Mouse (Mus musculus): ENCODE measurements around the gene Fads2. TPM values are rescaled to one million over a fixed set of nuclear protein-coding genes. Genes with fewer than 3 reads are reported as not detected.

Gene Fads2
- polyA plus RNA-seq, 1 experiment from 2014 or later: 57.0 TPM

GRCm38 (mm10) chr19:10062292-10062691 lies 39.3 kb downstream of the Fads2 start:
- no peak overlapping the region for H3K4me3 ChIP-seq (ENCODE audit: low read depth, low read length)
- H3K4me2 ChIP-seq (ENCODE audit: low read depth, severe bottlenecking): no peak overlapping the region
- no peaks in the 10 kb centered on the region for H3K9me3 ChIP-seq (ENCODE audit: control insufficient read depth, low read length)
- DNase-seq (ENCODE audit: low spot score): no peak
- peaks cover 33% of the 10 kb centered on the region for H3K36me3 ChIP-seq (ENCODE audit: control insufficient read depth, insufficient read depth, low read length)
- peaks cover 4% of the 10 kb centered on the region; the same call in 1 of the 2 replicates for H3K4me1 ChIP-seq (ENCODE audit: control insufficient read depth, insufficient read depth, low read length)
- WGBS: 90% methylated on average over 8 of the region's 8 CpGs
- H3K9ac ChIP-seq (ENCODE audit: low read length): no peak overlapping the region
- ATAC-seq (ENCODE audit: insufficient number of reproducible peaks, low FRiP score, low TSS enrichment, low read depth): no peak
- H3K27ac ChIP-seq (replicated peaks; ENCODE audit: low read depth, low read length): no peak overlapping the region
- H3K27me3 ChIP-seq (ENCODE audit: control insufficient read depth, insufficient read depth, low read length): no peaks in the 10 kb centered on the region

- no peak for DNase-seq (ENCODE audit: low spot score)
- 88% methylated on average over 2 of the region's 2 CpGs for WGBS
Measured at GRCm38 (mm10) chr19:10061624-10062023, 39.9 kb downstream of the Fads2 start.

GRCm38 (mm10) chr19:10060783-10061590 lies 40.6 kb downstream of the Fads2 start:
- Histone ChIP-seq H3K4me2 (ENCODE audit: low read depth, severe bottlenecking) (no peak overlapping the region), H3K27me3 (ENCODE audit: control insufficient read depth, insufficient read depth, low read length) (no peaks in the 10 kb centered on the region), H3K9me3 (ENCODE audit: control insufficient read depth, low read length) (no peaks in the 10 kb centered on the region), H3K4me3 (ENCODE audit: low read depth, low read length) (no peak overlapping the region), H3K9ac (ENCODE audit: low read length) (no peak overlapping the region), H3K4me1 (ENCODE audit: control insufficient read depth, insufficient read depth, low read length) (peaks cover 4% of the 10 kb centered on the region; the same call in 1 of the 2 replicates), H3K27ac (replicated peaks; ENCODE audit: low read depth, low read length) (no peak overlapping the region), H3K36me3 (ENCODE audit: control insufficient read depth, insufficient read depth, low read length) (peaks cover 23% of the 10 kb centered on the region)
- DNase-seq (ENCODE audit: low spot score) (no peak), ATAC-seq (ENCODE audit: insufficient number of reproducible peaks, low FRiP score, low TSS enrichment, low read depth) (no peak)
- 60% methylated on average over 8 of the region's 8 CpGs for WGBS

More at GRCm38 (mm10) chr19:10061624-10062023, 39.9 kb downstream of the Fads2 start:
- no peak overlapping the region for H3K27ac ChIP-seq (replicated peaks; ENCODE audit: low read depth, low read length)
- H3K27me3 ChIP-seq (ENCODE audit: control insufficient read depth, insufficient read depth, low read length): no peaks in the 10 kb centered on the region
- H3K4me2 ChIP-seq (ENCODE audit: low read depth, severe bottlenecking): no peak overlapping the region
- ATAC-seq (ENCODE audit: insufficient number of reproducible peaks, low FRiP score, low TSS enrichment, low read depth): no peak
- no peak overlapping the region for H3K4me3 ChIP-seq (ENCODE audit: low read depth, low read length)
- peaks cover 29% of the 10 kb centered on the region for H3K36me3 ChIP-seq (ENCODE audit: control insufficient read depth, insufficient read depth, low read length)
- peaks cover 4% of the 10 kb centered on the region; the same call in 1 of the 2 replicates for H3K4me1 ChIP-seq (ENCODE audit: control insufficient read depth, insufficient read depth, low read length)
- H3K9me3 ChIP-seq (ENCODE audit: control insufficient read depth, low read length): no peaks in the 10 kb centered on the region
- H3K9ac ChIP-seq (ENCODE audit: low read length): no peak overlapping the region

GRCm38 (mm10) chr19:10059911-10060567 lies 41.5 kb downstream of the Fads2 start:
- Histone ChIP-seq H3K4me3 (ENCODE audit: low read depth, low read length) (no peak overlapping the region), H3K36me3 (ENCODE audit: control insufficient read depth, insufficient read depth, low read length) (peaks cover 14% of the 10 kb centered on the region), H3K27me3 (ENCODE audit: control insufficient read depth, insufficient read depth, low read length) (no peaks in the 10 kb centered on the region), H3K9ac (ENCODE audit: low read length) (no peak overlapping the region), H3K27ac (replicated peaks; ENCODE audit: low read depth, low read length) (no peak overlapping the region), H3K4me2 (ENCODE audit: low read depth, severe bottlenecking) (no peak overlapping the region), H3K4me1 (ENCODE audit: control insufficient read depth, insufficient read depth, low read length) (peaks cover 4% of the 10 kb centered on the region; the same call in 1 of the 2 replicates), H3K9me3 (ENCODE audit: control insufficient read depth, low read length) (no peaks in the 10 kb centered on the region)
- peak; percentile 52 for DNase-seq (ENCODE audit: low spot score)
- no peak; the same call in 1 of the 2 replicates for ATAC-seq (ENCODE audit: insufficient number of reproducible peaks, low FRiP score, low TSS enrichment, low read depth)
- 56% methylated on average over 10 of the region's 10 CpGs for WGBS

- 68% methylated on average over 9 of the region's 9 CpGs for WGBS
- no peak for ATAC-seq (ENCODE audit: insufficient number of reproducible peaks, low FRiP score, low TSS enrichment, low read depth)
- peaks cover 9% of the 10 kb centered on the region for H3K36me3 ChIP-seq (ENCODE audit: control insufficient read depth, insufficient read depth, low read length)
Measured at GRCm38 (mm10) chr19:10058876-10059427, 42.6 kb downstream of the Fads2 start.

GRCm38 (mm10) chr19:10058352-10058825 lies 43.2 kb downstream of the Fads2 start:
- no peaks in the 10 kb centered on the region; the same call in 1 of the 2 replicates for H3K9me3 ChIP-seq (ENCODE audit: control insufficient read depth, low read length)
- ATAC-seq (ENCODE audit: insufficient number of reproducible peaks, low FRiP score, low TSS enrichment, low read depth) (no peak), DNase-seq (ENCODE audit: low spot score) (no peak)
- H3K4me2 ChIP-seq (ENCODE audit: low read depth, severe bottlenecking): no peak overlapping the region
- H3K27me3 ChIP-seq (ENCODE audit: control insufficient read depth, insufficient read depth, low read length): no peaks in the 10 kb centered on the region
- peaks cover 4% of the 10 kb centered on the region; the same call in 1 of the 2 replicates for H3K4me1 ChIP-seq (ENCODE audit: control insufficient read depth, insufficient read depth, low read length)
- H3K27ac ChIP-seq (replicated peaks; ENCODE audit: low read depth, low read length): no peak overlapping the region
- 83% methylated on average over 1 of the region's 1 CpGs for WGBS
- no peak overlapping the region for H3K4me3 ChIP-seq (ENCODE audit: low read depth, low read length)
- peaks cover 5% of the 10 kb centered on the region for H3K36me3 ChIP-seq (ENCODE audit: control insufficient read depth, insufficient read depth, low read length)
- H3K9ac ChIP-seq (ENCODE audit: low read length): no peak overlapping the region

More at GRCm38 (mm10) chr19:10058876-10059427, 42.6 kb downstream of the Fads2 start:
- Histone ChIP-seq H3K9me3 (ENCODE audit: control insufficient read depth, low read length) (no peaks in the 10 kb centered on the region), H3K4me3 (ENCODE audit: low read depth, low read length) (no peak overlapping the region), H3K4me2 (ENCODE audit: low read depth, severe bottlenecking) (no peak overlapping the region), H3K27me3 (ENCODE audit: control insufficient read depth, insufficient read depth, low read length) (no peaks in the 10 kb centered on the region), H3K4me1 (ENCODE audit: control insufficient read depth, insufficient read depth, low read length) (peaks cover 4% of the 10 kb centered on the region; the same call in 1 of the 2 replicates), H3K27ac (replicated peaks; ENCODE audit: low read depth, low read length) (no peak overlapping the region), H3K9ac (ENCODE audit: low read length) (no peak overlapping the region)
- DNase-seq (ENCODE audit: low spot score): no peak

- WGBS: 63% methylated on average over 11 of the region's 11 CpGs
- no peak overlapping the region for H3K27ac ChIP-seq (replicated peaks; ENCODE audit: low read depth, low read length)
- ATAC-seq (ENCODE audit: insufficient number of reproducible peaks, low FRiP score, low TSS enrichment, low read depth): no peak
- no peak for DNase-seq (ENCODE audit: low spot score)
- no peaks in the 10 kb centered on the region for H3K27me3 ChIP-seq (ENCODE audit: control insufficient read depth, insufficient read depth, low read length)
- no peak overlapping the region for H3K4me2 ChIP-seq (ENCODE audit: low read depth, severe bottlenecking)
- H3K36me3 ChIP-seq (ENCODE audit: control insufficient read depth, insufficient read depth, low read length): peaks cover 4% of the 10 kb centered on the region; the same call in 1 of the 2 replicates
- H3K4me3 ChIP-seq (ENCODE audit: low read depth, low read length): no peak overlapping the region
- no peaks in the 10 kb centered on the region; the same call in 1 of the 2 replicates for H3K9me3 ChIP-seq (ENCODE audit: control insufficient read depth, low read length)
- no peak overlapping the region for H3K9ac ChIP-seq (ENCODE audit: low read length)
- H3K4me1 ChIP-seq (ENCODE audit: control insufficient read depth, insufficient read depth, low read length): peaks cover 4% of the 10 kb centered on the region; the same call in 1 of the 2 replicates
Measured at GRCm38 (mm10) chr19:10057486-10058351, 43.8 kb downstream of the Fads2 start.
